Mouse (Mus musculus): ENCODE measurements around the gene Mrpl54. TPM values are rescaled to one million over a fixed set of nuclear protein-coding genes. Genes with fewer than 3 reads are reported as not detected.
A peak's percentile ranks its signal among the peaks of the same experiment; 100 is the strongest.
"Not testable (repeated sequence)": the region's sequence is repeated elsewhere in the genome, so short reads cannot be mapped to it uniquely, and the experiment has no call there.

The Mrpl54 gene
- polyA plus RNA-seq, 1 experiment = 60.1 TPM

DNA sequence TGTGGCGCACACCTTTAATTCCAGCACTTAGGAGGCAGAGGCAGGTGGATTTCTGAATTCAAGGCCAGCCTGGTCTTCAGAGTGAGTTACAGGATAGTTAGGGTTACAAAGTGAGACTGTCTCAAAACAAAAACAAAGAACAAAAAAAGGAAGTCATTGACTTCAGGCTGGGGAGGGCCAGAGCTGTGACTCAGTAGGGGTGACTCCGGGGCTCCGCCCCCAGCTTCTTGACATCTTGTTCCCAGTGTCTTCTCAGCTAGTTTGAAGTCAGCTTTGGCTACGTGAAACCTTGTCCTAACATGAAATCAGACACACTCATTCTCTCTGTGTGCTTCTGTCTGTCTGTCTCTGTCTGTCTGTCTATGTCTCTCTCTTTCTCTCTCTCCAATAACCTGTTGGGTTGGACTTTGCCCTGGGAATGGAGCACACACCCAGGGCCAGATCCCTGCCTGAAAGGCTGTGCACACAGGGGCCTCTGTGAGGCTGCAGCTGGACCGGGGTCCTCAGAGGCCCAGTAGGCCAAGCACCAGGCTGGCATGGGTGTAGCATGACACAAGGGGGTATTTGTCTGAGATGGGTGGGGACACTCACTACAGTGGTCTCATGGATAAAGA is 45.2 kb downstream of the Mrpl54 start:
- TF ChIP-seq CTCF (IDR thresholded peaks at IDR 0.05; ENCODE audit: insufficient read depth, low read length) (no peak), POLR2A (IDR thresholded peaks at IDR 0.05; ENCODE audit: borderline replicate concordance, extremely low read depth, low read depth, low read length) (no peak)
- Histone ChIP-seq H3K4me3 (replicated peaks; ENCODE audit: extremely low read depth, low read depth, low read length) (no peak overlapping the region), H3K4me1 (ENCODE audit: control insufficient read depth, insufficient read depth, low read length) (no peaks in the 10 kb centered on the region)
- 74% methylated on average over 5 of the region's 5 CpGs for WGBS
- no peak for DNase-seq

DNA sequence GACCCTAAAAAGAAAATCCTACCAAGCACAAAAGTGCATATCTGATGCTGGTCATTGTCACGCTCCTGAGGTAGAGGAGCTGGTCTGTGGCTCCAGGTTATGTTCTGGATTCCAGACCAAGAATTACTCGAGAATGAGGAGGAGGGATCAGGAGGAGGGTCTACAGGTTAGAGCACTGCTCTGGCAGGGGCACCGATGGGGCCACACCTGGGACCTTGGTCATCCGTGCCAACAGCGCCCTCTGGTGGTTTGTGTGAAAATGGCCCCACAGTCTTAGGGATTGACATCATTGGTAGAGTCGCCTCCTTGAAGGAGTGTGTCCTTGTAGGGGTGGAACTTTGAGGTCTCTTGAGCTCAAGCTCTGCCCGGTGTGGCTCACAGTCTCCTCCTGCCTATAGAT is 48.8 kb downstream of the Mrpl54 start:
- 20% methylated on average over 7 of the region's 7 CpGs for WGBS
- DNase-seq = peak; percentile 71
- H3K4me1 ChIP-seq (ENCODE audit: control insufficient read depth, insufficient read depth, low read length) = no peaks in the 10 kb centered on the region
- no peak overlapping the region for H3K4me3 ChIP-seq (replicated peaks; ENCODE audit: extremely low read depth, low read depth, low read length)
- no peak for TF ChIP-seq POLR2A (IDR thresholded peaks at IDR 0.05; ENCODE audit: borderline replicate concordance, extremely low read depth, low read depth, low read length)
- TF ChIP-seq CTCF (IDR thresholded peaks at IDR 0.05; ENCODE audit: insufficient read depth, low read length) = peak; percentile 82

DNA sequence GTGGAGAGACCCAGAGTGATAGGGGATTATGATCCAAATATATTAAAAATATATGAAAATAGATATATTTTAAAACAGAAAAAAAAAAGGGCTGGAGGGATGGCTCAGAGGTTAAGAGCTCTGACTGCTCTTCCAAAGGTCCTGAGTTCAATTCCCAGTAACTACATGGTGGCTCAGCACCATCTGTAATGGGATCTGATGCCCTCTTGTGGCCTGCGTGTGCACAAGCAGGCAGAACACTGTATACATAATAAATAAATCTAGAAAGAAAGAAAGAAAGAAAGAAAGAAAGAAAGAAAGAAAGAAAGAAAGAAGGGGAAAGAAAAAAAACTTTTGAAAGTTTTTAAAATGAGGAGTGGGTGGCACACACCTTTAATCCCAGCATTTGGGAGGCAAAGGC is 49.5 kb downstream of the Mrpl54 start:
- not testable (repeated sequence) for DNase-seq; H3K4me1 ChIP-seq (ENCODE audit: control insufficient read depth, insufficient read depth, low read length); H3K4me3 ChIP-seq (replicated peaks; ENCODE audit: extremely low read depth, low read depth, low read length)
- 17% methylated on average over 1 of the region's 1 CpGs for WGBS
- peak; percentile 71 for TF ChIP-seq CTCF (IDR thresholded peaks at IDR 0.05; ENCODE audit: insufficient read depth, low read length)

GRCm38 (mm10) chr10:81216810-81217209 is 49.9 kb downstream of the Mrpl54 start:
- WGBS = 80% methylated on average over 6 of the region's 6 CpGs
- TF ChIP-seq CTCF (IDR thresholded peaks at IDR 0.05; ENCODE audit: insufficient read depth, low read length) = no peak
- no peak for TF ChIP-seq POLR2A (IDR thresholded peaks at IDR 0.05; ENCODE audit: borderline replicate concordance, extremely low read depth, low read depth, low read length)
- Histone ChIP-seq H3K4me3 (replicated peaks; ENCODE audit: extremely low read depth, low read depth, low read length) (no peak overlapping the region), H3K4me1 (ENCODE audit: control insufficient read depth, insufficient read depth, low read length) (no peaks in the 10 kb centered on the region)
- no peak for DNase-seq

- H3K4me1 ChIP-seq (ENCODE audit: control insufficient read depth, insufficient read depth, low read length) = no peaks in the 10 kb centered on the region
- DNase-seq = no peak
- TF ChIP-seq POLR2A (IDR thresholded peaks at IDR 0.05; ENCODE audit: borderline replicate concordance, extremely low read depth, low read depth, low read length) = no peak
- no peak for TF ChIP-seq CTCF (IDR thresholded peaks at IDR 0.05; ENCODE audit: insufficient read depth, low read length)
- H3K4me3 ChIP-seq (replicated peaks; ENCODE audit: extremely low read depth, low read depth, low read length) = no peak overlapping the region
- WGBS = 89% methylated on average over 6 of the region's 6 CpGs
Observed at GRCm38 (mm10) chr10:81216260-81216659, 50.5 kb downstream of the Mrpl54 start.

Other genes starting within 250 kb of the Mrpl54 start
- 0.03 TPM in 1 of 2 replicates, not detected in the other for gene Diras1, start 241.3 kb downstream of the Mrpl54 start, polyA plus RNA-seq (2012; rRNA removed)
- 44.2 and 46.9 TPM in 2 replicates for gene Slc39a3, start 229.5 kb downstream of the Mrpl54 start, polyA plus RNA-seq (2012; rRNA removed)
- 182 and 183 TPM in 2 replicates for gene Sgta, start 206.8 kb downstream of the Mrpl54 start, polyA plus RNA-seq (2012; rRNA removed)
- gene Thop1, start 196.9 kb downstream of the Mrpl54 start, polyA plus RNA-seq (2012; rRNA removed) = 31.7 and 59.6 TPM in 2 replicates
- 0.15 and 0.47 TPM in 2 replicates for gene Creb3l3, start 168.1 kb downstream of the Mrpl54 start, polyA plus RNA-seq (2012; rRNA removed)
- 147 and 176 TPM in 2 replicates for gene Map2k2, start 161.0 kb downstream of the Mrpl54 start, polyA plus RNA-seq (2012; rRNA removed)
- 66.7 and 83.6 TPM in 2 replicates for gene Zbtb7a, start 131.7 kb downstream of the Mrpl54 start, polyA plus RNA-seq (2012; rRNA removed)
- 33.0 and 40.0 TPM in 2 replicates for gene Pias4, start 99.0 kb downstream of the Mrpl54 start, polyA plus RNA-seq (2012; rRNA removed)
- 1,377 and 1,420 TPM in 2 replicates for gene Eef2, start 90.3 kb downstream of the Mrpl54 start, polyA plus RNA-seq (2012; rRNA removed)
- 70.4 and 73.5 TPM in 2 replicates for gene Dapk3, start 83.9 kb downstream of the Mrpl54 start, polyA plus RNA-seq (2012; rRNA removed)
- gene 4930442H23Rik, start 83.1 kb downstream of the Mrpl54 start, polyA plus RNA-seq (2012; rRNA removed) = not detected in 2 replicates
- gene Nmrk2, start 64.9 kb downstream of the Mrpl54 start, polyA plus RNA-seq (2012; rRNA removed) = 0.28 and 0.59 TPM in 2 replicates
- 0.08 and 0.20 TPM in 2 replicates for gene Atcay, start 36.1 kb downstream of the Mrpl54 start, polyA plus RNA-seq (2012; rRNA removed)
- gene Zfr2, start 33.8 kb downstream of the Mrpl54 start, polyA plus RNA-seq (2012; rRNA removed) = 8.9 and 10.0 TPM in 2 replicates
- 2.7 and 3.3 TPM in 2 replicates for gene Matk, start 14.0 kb downstream of the Mrpl54 start, polyA plus RNA-seq (2012; rRNA removed)
- gene Apba3, start within 50 bp of the Mrpl54 start, polyA plus RNA-seq (2012; rRNA removed) = 86.4 and 104 TPM in 2 replicates
- gene Tjp3, start 24.6 kb upstream of the Mrpl54 start, polyA plus RNA-seq (2012; rRNA removed) = 27.6 and 27.7 TPM in 2 replicates
- 103 and 104 TPM in 2 replicates for gene Pip5k1c, start 26.0 kb upstream of the Mrpl54 start, polyA plus RNA-seq (2012; rRNA removed)
- gene Cactin, start 54.2 kb upstream of the Mrpl54 start, polyA plus RNA-seq (2012; rRNA removed) = 30.5 and 36.7 TPM in 2 replicates
- 39.9 and 44.0 TPM in 2 replicates for gene Tbxa2r, start 61.8 kb upstream of the Mrpl54 start, polyA plus RNA-seq (2012; rRNA removed)
- 10.3 and 11.2 TPM in 2 replicates for gene Gipc3, start 76.3 kb upstream of the Mrpl54 start, polyA plus RNA-seq (2012; rRNA removed)
- 106 and 134 TPM in 2 replicates for gene Hmg20b, start 83.5 kb upstream of the Mrpl54 start, polyA plus RNA-seq (2012; rRNA removed)
- gene Mfsd12, start 90.6 kb upstream of the Mrpl54 start, polyA plus RNA-seq (2012; rRNA removed) = 33.3 and 39.9 TPM in 2 replicates
- 21.9 and 25.8 TPM in 2 replicates for gene 4930404N11Rik, start 98.9 kb upstream of the Mrpl54 start, polyA plus RNA-seq (2012; rRNA removed)
- 59.3 and 61.8 TPM in 2 replicates for gene Fzr1, start 111.6 kb upstream of the Mrpl54 start, polyA plus RNA-seq (2012; rRNA removed)
- 79.2 and 83.4 TPM in 2 replicates for gene Dohh, start 117.5 kb upstream of the Mrpl54 start, polyA plus RNA-seq (2012; rRNA removed)
- 3.7 and 6.3 TPM in 2 replicates for gene Gm48551, start 117.5 kb upstream of the Mrpl54 start, polyA plus RNA-seq (2012; rRNA removed)
- gene Gm48552, start 122.1 kb upstream of the Mrpl54 start, polyA plus RNA-seq (2012; rRNA removed) = 3.6 and 5.9 TPM in 2 replicates
- 8.8 and 10.1 TPM in 2 replicates for gene Smim24, start 126.1 kb upstream of the Mrpl54 start, polyA plus RNA-seq (2012; rRNA removed)
- gene Nfic, start 188.7 kb upstream of the Mrpl54 start, polyA plus RNA-seq (2012; rRNA removed) = 89.6 and 103 TPM in 2 replicates
- 0.92 and 1.1 TPM in 2 replicates for gene Celf5, start 215.8 kb upstream of the Mrpl54 start, polyA plus RNA-seq (2012; rRNA removed)
- 197 and 203 TPM in 2 replicates for gene Ncln, start 229.5 kb upstream of the Mrpl54 start, polyA plus RNA-seq (2012; rRNA removed)
- 40.3 and 47.5 TPM in 2 replicates for gene S1pr4, start 233.2 kb upstream of the Mrpl54 start, polyA plus RNA-seq (2012; rRNA removed)

Data from lung, adult 2 months (tissue).